Mouse (Mus musculus) liver, postnatal 0 days (tissue): ENCODE measurements around the gene Srarp. TPM values are rescaled to one million over a fixed set of nuclear protein-coding genes. Genes with fewer than 3 reads are reported as not detected.
A peak's percentile ranks its signal among the peaks of the same experiment; 100 is the strongest.

Experiments used
- ATAC-seq: fragments of 200-750 bp; cut with Nextera tagmentation; 2 replicates; pipeline ENCODE4 v1.8.0; 2017; ENCODE audit warnings: mild to moderate bottlenecking, moderate library complexity
- DNase-seq: peaks from one replicate; pipeline ENCODE4 v3.0.0-alpha.2; 2016
- H3K27ac ChIP-seq: fragments of 300-500 bp; sonication (generic); 2 replicates; pipeline ENCODE4 v1.5.1; 2014; ENCODE audit warnings: antibody characterized with exemption, moderate library complexity, mild to moderate bottlenecking, low read depth
- H3K27me3 ChIP-seq: fragments of 300-500 bp; sonication (generic); 2 replicates; pipeline ENCODE4 v1.6.1; 2014; ENCODE audit warnings: low read length, control low read depth, mixed read lengths; ENCODE audit not compliant: insufficient read depth
- H3K36me3 ChIP-seq: fragments of 300-500 bp; sonication (generic); replicated peaks from 2 replicates; pipeline ENCODE4 v1.6.1; 2014; ENCODE audit warnings: mild to moderate bottlenecking, control low read depth, low read length, moderate library complexity, mixed read lengths; ENCODE audit not compliant: insufficient read depth
- H3K4me1 ChIP-seq: fragments of 300-500 bp; sonication (generic); 2 replicates; pipeline ENCODE4 v1.6.1; 2014; ENCODE audit warnings: antibody characterized with exemption, mild to moderate bottlenecking, control low read depth; ENCODE audit not compliant: insufficient read depth
- H3K4me2 ChIP-seq: fragments of 300-500 bp; sonication (generic); 2 replicates; pipeline ENCODE4 v1.6.1; 2014; ENCODE audit warnings: low read depth, mild to moderate bottlenecking, low read length, moderate library complexity, mixed read lengths
- H3K4me3 ChIP-seq: fragments of 300-500 bp; sonication (generic); 2 replicates; pipeline ENCODE4 v1.5.1; 2014; ENCODE audit warnings: low read depth, low read length
- H3K9ac ChIP-seq: fragments of 300-500 bp; sonication (generic); replicated peaks from 2 replicates; pipeline ENCODE4 v1.6.1; 2014; ENCODE audit warnings: mild to moderate bottlenecking, moderate library complexity
- H3K9me3 ChIP-seq: fragments of 300-500 bp; sonication (generic); 2 replicates; pipeline ENCODE4 v1.6.1; 2016; ENCODE audit warnings: mild to moderate bottlenecking, control low read depth, low read length, mixed read lengths
- CTCF ChIP-seq: sonication (generic); IDR thresholded peaks from 2 replicates; pipeline ENCODE4 v1.5.1; 2016; ENCODE audit warnings: antibody characterized with exemption, low read depth
- EP300 ChIP-seq: IDR thresholded peaks from 2 replicates; pipeline ENCODE4 v1.6.1; 2016; ENCODE audit warnings: antibody characterized with exemption, low read depth, mild to moderate bottlenecking
- WGBS: fragments of 180-500 bp; shearing (Covaris S2); extraction: QIAGEN DNeasy Blood & Tissue Kit; methylation state at CpG from one replicate; pipeline ENCODE4 v1.1.7; 2014; ENCODE audit not compliant: insufficient replicate concordance; 5-methylcytosine and 5-hydroxymethylcytosine counted together
- polyA plus RNA-seq: library from polyadenylated mRNA; unstranded; fragments of >200 nt; fragmentation: Nextera tagmentation; extraction: Ambion mirVana; gene quantifications from 2 replicates; pipeline ENCODE4 v1.2.1, GENCODE M21; 2015

Srarp gene
- polyA plus RNA-seq, 1 experiment from 2014 or later: not detected

DNA sequence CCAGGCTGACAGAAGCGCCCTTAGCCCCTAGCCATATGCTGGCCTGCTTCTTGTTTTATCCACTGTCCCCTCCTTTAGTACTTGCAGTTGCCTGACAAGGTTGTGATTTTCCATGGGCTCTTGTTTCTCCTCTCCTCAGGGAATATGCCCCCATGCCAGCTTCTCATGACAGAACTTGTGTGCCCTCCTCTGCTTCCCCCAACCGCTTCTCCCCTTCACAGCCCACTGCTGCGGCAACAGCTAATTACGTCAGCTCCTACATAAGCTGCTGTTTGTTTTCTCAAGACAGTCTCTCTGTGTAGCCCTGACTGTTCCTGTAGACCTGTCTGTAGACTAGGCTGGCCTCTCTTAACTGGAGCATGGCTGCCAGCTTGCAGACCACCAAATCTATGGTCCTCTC, 19.6 kb upstream of the Srarp start:
- peaks cover 12% of the 10 kb centered on the region; the same call in 1 of the 2 replicates for H3K36me3 ChIP-seq
- H3K9ac ChIP-seq: no peak overlapping the region
- no peak overlapping the region for H3K4me2 ChIP-seq
- no peaks in the 10 kb centered on the region for H3K4me1 ChIP-seq
- DNase-seq (no peak), ATAC-seq (no peak)
- H3K27me3 ChIP-seq: no peaks in the 10 kb centered on the region
- TF ChIP-seq CTCF: no peak
- no peak for TF ChIP-seq EP300
- H3K4me3 ChIP-seq: no peak overlapping the region
- H3K9me3 ChIP-seq: no peaks in the 10 kb centered on the region
- no peak overlapping the region for H3K27ac ChIP-seq
- 81% methylated on average over 4 of the region's 4 CpGs for WGBS

DNA sequence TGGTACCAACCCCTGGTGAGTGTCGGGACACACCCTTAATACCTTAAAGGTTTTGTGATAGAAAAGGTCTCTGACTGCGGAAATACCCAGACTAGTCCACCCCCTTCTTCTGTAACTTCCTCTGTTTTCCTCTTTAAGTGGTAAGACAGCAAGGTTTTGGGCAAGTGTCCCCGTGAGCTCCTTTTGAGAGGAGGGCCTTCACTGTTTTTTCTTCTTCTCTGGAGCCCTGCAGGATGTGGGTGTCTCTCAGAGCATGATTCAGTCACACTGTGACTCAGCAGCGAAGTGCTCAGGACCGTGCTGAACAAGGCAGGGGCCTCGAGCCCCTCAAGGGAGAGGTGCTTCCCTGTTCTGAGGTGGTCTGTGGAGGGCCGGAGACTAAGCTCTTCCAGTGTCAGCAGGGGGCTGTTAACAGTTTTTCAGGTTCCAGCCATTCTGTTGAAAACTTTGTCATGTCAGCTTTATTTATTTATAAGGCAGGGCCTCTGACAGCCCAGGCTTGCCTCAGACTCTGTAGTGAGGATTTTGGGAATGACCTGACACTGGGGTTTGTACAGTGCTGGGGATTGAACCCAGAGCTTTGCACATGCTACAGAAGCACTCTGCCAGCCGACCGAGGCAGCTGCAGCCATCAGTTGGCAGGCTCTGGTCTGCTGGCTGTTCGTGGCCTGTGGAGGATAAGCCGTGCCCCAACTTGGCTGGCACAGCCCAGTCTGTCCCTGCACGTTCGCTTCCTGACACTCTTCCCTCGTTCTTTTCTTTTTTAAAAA, 18.9 kb upstream of the Srarp start:
- Histone ChIP-seq H3K4me3 (no peak overlapping the region), H3K27me3 (no peaks in the 10 kb centered on the region), H3K36me3 (peaks cover 12% of the 10 kb centered on the region; the same call in 1 of the 2 replicates), H3K4me1 (no peaks in the 10 kb centered on the region), H3K9me3 (no peaks in the 10 kb centered on the region), H3K9ac (no peak overlapping the region), H3K4me2 (no peak overlapping the region), H3K27ac (0 out of 2 replicates have a peak overlapping the region, but pooled peaks have one; percentile 23)
- WGBS: 53% methylated on average over 14 of the region's 14 CpGs
- DNase-seq (no peak), ATAC-seq (0 out of 2 replicates have a peak, but pooled peaks have one; percentile 19)
- TF ChIP-seq CTCF (no peak), EP300 (no peak)

DNA sequence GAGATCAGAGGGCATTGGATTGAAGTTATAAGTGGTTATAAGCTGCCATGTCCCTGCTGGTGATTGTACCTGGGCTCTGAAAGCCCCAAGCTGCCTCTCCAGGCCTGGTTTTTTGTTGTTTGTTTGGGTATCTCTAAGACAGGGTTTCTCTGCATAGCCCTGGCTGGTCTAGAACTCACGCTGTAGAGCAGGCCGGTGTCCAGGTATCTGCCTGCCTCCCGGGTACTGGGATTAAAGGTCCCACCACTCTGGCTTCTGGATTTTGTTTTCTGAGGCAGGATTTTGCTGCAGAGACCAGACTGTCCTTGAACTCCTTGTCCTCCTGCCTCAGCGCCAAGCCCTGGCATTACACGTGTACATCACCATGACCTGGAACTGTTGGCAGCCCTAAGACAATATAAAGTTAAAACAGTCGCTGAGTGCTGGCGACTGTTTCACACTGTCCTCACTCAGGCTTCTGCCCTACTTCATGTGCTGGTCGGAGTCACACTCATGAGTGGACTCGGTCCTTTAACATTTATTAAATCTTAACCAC, 16.1 kb upstream of the Srarp start:
- DNase-seq: no peak
- TF ChIP-seq CTCF: no peak
- no peaks in the 10 kb centered on the region for H3K4me1 ChIP-seq
- no peaks in the 10 kb centered on the region for H3K27me3 ChIP-seq
- no peaks in the 10 kb centered on the region for H3K9me3 ChIP-seq
- H3K27ac ChIP-seq: no peak overlapping the region
- H3K36me3 ChIP-seq: peaks cover 21% of the 10 kb centered on the region
- no peak overlapping the region for H3K4me2 ChIP-seq
- no peak overlapping the region for H3K9ac ChIP-seq
- ATAC-seq: no peak
- H3K4me3 ChIP-seq: no peak overlapping the region
- 88% methylated on average over 9 of the region's 9 CpGs for WGBS

DNA sequence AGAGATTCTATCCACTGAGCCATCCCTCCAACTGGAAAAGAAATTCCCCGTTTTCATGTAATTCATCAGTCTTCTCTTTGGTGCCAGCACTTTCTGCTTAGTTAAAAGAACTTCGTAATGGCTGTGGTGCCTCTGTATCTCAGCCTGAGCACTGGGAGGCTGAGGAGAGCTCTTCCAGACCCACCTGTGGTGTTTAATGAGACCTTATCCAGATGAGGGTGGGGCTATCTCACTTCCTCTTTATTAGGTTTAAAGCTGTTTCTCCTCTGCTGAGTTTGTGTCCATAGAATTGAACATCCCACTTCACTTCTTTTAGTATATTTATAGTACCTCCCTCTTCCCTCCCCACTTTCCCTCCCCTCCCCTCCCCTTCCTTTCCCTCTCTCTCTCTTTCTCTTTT, 15.3 kb upstream of the Srarp start:
- H3K27ac ChIP-seq: no peak overlapping the region
- H3K9me3 ChIP-seq: no peaks in the 10 kb centered on the region
- WGBS: 78% methylated on average over 2 of the region's 2 CpGs
- no peak overlapping the region for H3K9ac ChIP-seq
- no peak overlapping the region for H3K4me2 ChIP-seq
- H3K27me3 ChIP-seq: no peaks in the 10 kb centered on the region
- DNase-seq (no peak), ATAC-seq (no peak)
- H3K4me3 ChIP-seq: no peak overlapping the region
- TF ChIP-seq EP300 (no peak), CTCF (no peak)
- H3K36me3 ChIP-seq: peaks cover 21% of the 10 kb centered on the region
- no peaks in the 10 kb centered on the region for H3K4me1 ChIP-seq

DNA sequence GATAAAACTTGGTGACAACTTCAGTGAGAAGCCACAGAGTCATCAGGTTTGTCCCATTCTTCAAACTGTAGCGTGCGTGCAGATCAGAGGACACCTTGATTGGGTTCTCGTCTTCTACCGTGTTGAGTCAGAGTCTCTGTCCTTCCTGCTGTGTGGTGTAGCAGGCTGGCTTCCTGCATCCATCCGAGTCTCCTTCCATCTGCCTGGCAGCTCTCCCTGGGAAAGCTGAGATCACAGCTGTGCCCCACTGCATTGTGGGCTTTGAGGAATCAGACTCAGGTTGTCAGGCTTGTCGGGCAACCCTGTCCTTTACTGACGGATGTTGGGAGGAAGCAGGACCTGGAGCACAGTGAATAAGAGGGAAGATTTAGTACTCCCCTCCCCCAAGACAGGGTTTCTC, 10.3 kb upstream of the Srarp start:
- H3K4me2 ChIP-seq: no peak overlapping the region
- no peak overlapping the region for H3K27ac ChIP-seq

DNA sequence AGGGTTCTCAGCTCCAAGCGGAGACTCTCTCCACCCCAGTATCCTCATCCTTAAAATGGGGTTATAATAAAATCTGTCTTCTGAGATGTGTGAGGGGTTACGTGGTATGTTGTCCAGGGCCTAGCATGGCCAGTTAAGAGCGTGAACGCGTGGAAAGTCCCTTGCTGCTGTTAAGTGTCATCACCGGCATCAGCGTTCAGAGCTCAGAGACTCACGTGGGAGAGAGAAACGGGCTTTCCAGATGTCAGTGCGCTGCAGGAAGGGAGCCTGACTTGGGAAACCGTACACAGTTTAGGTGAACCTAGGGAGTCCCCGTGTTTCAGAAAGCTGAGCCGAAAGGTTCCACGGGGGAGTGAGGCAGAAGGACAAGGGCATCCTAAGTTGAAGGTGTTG, 9.4 kb upstream of the Srarp start:
- ATAC-seq: no peak

More for the DNA sequence above, 10.3 kb upstream of the Srarp start:
- H3K4me1 ChIP-seq: peaks cover 13% of the 10 kb centered on the region
- TF ChIP-seq EP300 (no peak), CTCF (no peak)
- 86% methylated on average over 7 of the region's 7 CpGs for WGBS
- H3K9me3 ChIP-seq: no peaks in the 10 kb centered on the region
- ATAC-seq (no peak), DNase-seq (no peak)
- peaks cover 9% of the 10 kb centered on the region; the same call in 1 of the 2 replicates for H3K36me3 ChIP-seq
- no peak overlapping the region for H3K9ac ChIP-seq
- no peaks in the 10 kb centered on the region for H3K27me3 ChIP-seq
- H3K4me3 ChIP-seq: no peak overlapping the region

More for the DNA sequence above, 9.4 kb upstream of the Srarp start:
- WGBS: 17% methylated on average over 14 of the region's 14 CpGs
- H3K27ac ChIP-seq: no peak overlapping the region
- H3K4me3 ChIP-seq: peak overlapping the region; percentile 96
- peak overlapping the region; percentile 89 for H3K4me2 ChIP-seq
- DNase-seq: peak; percentile 12
- peaks cover 9% of the 10 kb centered on the region; the same call in 1 of the 2 replicates for H3K36me3 ChIP-seq
- TF ChIP-seq CTCF (no peak), EP300 (no peak)
- H3K9me3 ChIP-seq: no peaks in the 10 kb centered on the region
- no peaks in the 10 kb centered on the region for H3K27me3 ChIP-seq
- peaks cover 13% of the 10 kb centered on the region for H3K4me1 ChIP-seq
- H3K9ac ChIP-seq: peak overlapping the region; percentile 86
